ENCODE assay signal across 9 mouse cellular contexts in genomic region chr9:96916620-96917538, GRCm38 (mm10). TPM values are rescaled to one million over a fixed set of nuclear protein-coding genes. Genes with fewer than 3 reads are reported as not detected.
DNase-seq lines count a peak whose midpoint lies in the region; ATAC-seq and TF ChIP-seq lines count a peak whose summit lies in the region.
"Had no signal": no experiment of that assay in that cellular context is flagged by ENCODE, and none has a peak within 500 bp of the region (broad histone marks: within the 10 kb centered on the region; RNA-seq: fewer than 3 reads in every experiment).

No protein-coding gene starts in this region.

- 36% methylated on average over 27 of the region's 27 CpGs for WGBS in lung, embryonic 15.5 days

- ATAC-seq in frontal cortex, adult (ENCODE audit: low TSS enrichment): peak; percentile 98
- ATAC-seq in hematopoietic stem cell, adult 5-6 weeks (replicated peaks in 1 of 2; ENCODE audit: insufficient read depth in 1 of 2, low FRiP score in 2 of 2, low TSS enrichment in 1 of 2, low read depth in 1 of 2, poor library complexity in 2 of 2, severe bottlenecking in 2 of 2): peak; percentile 92 to 97
- peak; percentile 70; the same call in 1 of the 2 replicates for ATAC-seq in lung, embryonic 15.5 days (ENCODE audit: borderline replicate concordance, extremely low read depth, low FRiP score, low TSS enrichment)

- no peak overlapping the region for H3K9ac ChIP-seq in MEL (ENCODE audit: control insufficient read depth, low read depth, low read length, poor library complexity, severe bottlenecking)
- H3K9ac ChIP-seq in lung, embryonic 15.5 days: no peak overlapping the region

- no peak overlapping the region for H3K27ac ChIP-seq in MEL (ENCODE audit: control insufficient read depth, low read depth, low read length)
- H3K27ac ChIP-seq in lung, embryonic 15.5 days: no peak overlapping the region

- TF ChIP-seq CTCF in MEL (IDR thresholded peaks at IDR 0.05 in 2 of 3, conservative IDR thresholded peaks at IDR 0.05 in 1 of 3; ENCODE audit: control insufficient read depth in 1 of 3, insufficient read depth in 1 of 3, low read depth in 2 of 3, low read length in 3 of 3, poor library complexity in 1 of 3, severe bottlenecking in 1 of 3): peak; percentile 91 to 100 (median 94)

- TF ChIP-seq RAD21 in MEL (IDR thresholded peaks at IDR 0.05; ENCODE audit: low read depth, low read length): peak; percentile 95

- H3K4me2 ChIP-seq in lung, embryonic 15.5 days: no peak overlapping the region

- H3K4me1 ChIP-seq in MEL (ENCODE audit: control insufficient read depth in 1 of 2, insufficient read depth in 2 of 2, low read length in 2 of 2): peaks cover 0 to 6% of the 10 kb centered on the region in 2 experiments; a peak in 2 of 4 replicates
- no peaks in the 10 kb centered on the region for H3K4me1 ChIP-seq in lung, embryonic 15.5 days

- peak in 1 of 2 experiments; percentile 49; a peak in 2 of 4 replicates for TF ChIP-seq EP300 in MEL (IDR thresholded peaks at IDR 0.05; ENCODE audit: low read depth in 1 of 2, low read length in 2 of 2)

- peak overlapping the region; percentile 24 to 44; a peak in 2 of 4 replicates for H3K4me3 ChIP-seq in MEL (ENCODE audit: control insufficient read depth in 1 of 2, insufficient read depth in 1 of 2, low read depth in 2 of 2, low read length in 2 of 2)
- H3K4me3 ChIP-seq in lung, embryonic 15.5 days: no peak overlapping the region
- H3K4me3 ChIP-seq: myocyte had no signal

- H3K9me3 ChIP-seq in MEL (replicated peaks; ENCODE audit: insufficient read depth, low read length): no peaks in the 10 kb centered on the region
- no peaks in the 10 kb centered on the region for H3K9me3 ChIP-seq in lung, embryonic 15.5 days

- DNase-seq in MEL (ENCODE audit: low read depth, low spot score): peak; percentile 92
- peak; percentile 99 for DNase-seq in cerebellum, adult 8-10 months
- peak; percentile 94 to 99 for DNase-seq in layer of hippocampus, adult 8-10 months (ENCODE audit: low spot score in 2 of 2)
- DNase-seq in ovary, postnatal 14 days (ENCODE audit: low spot score): peak; percentile 98
- peak; percentile 93 to 99 for DNase-seq in thymus, postnatal 10 days (ENCODE audit: low spot score in 2 of 2)

- no peaks in the 10 kb centered on the region for H3K79me2 ChIP-seq in MEL (ENCODE audit: control insufficient read depth, insufficient read depth, low read length, poor library complexity)

- no peak for TF ChIP-seq POLR2A in MEL (IDR thresholded peaks at IDR 0.05; ENCODE audit: control insufficient read depth in 1 of 2, insufficient read depth in 1 of 2, low read depth in 1 of 2, low read length in 2 of 2, poor library complexity in 1 of 2)

- H3K36me3 ChIP-seq in MEL (ENCODE audit: control insufficient read depth in 1 of 2, insufficient read depth in 2 of 2, low read length in 2 of 2): no peaks in the 10 kb centered on the region
- no peaks in the 10 kb centered on the region for H3K36me3 ChIP-seq in lung, embryonic 15.5 days

- H3K27me3 ChIP-seq in MEL (ENCODE audit: control insufficient read depth in 1 of 2, insufficient read depth in 2 of 2, low read length in 2 of 2): no peaks in the 10 kb centered on the region
- no peaks in the 10 kb centered on the region; the same call in 1 of the 2 replicates for H3K27me3 ChIP-seq in lung, embryonic 15.5 days

TF ChIP-seq in MEL, 35 proteins besides CTCF, POLR2A, EP300 and RAD21:
- TF ChIP-seq POLR2AphosphoS2 (IDR thresholded peaks at IDR 0.05; ENCODE audit: low read length) (no peak), HCFC1 (IDR thresholded peaks at IDR 0.05; ENCODE audit: low read depth, low read length) (peak; percentile 47; the same call in 1 of the 2 replicates), ELF1 (IDR thresholded peaks at IDR 0.05; ENCODE audit: low read depth, low read length) (0 out of 2 replicates have a peak, but pooled peaks have one; percentile 24), SMC3 (IDR thresholded peaks at IDR 0.05; ENCODE audit: low read depth, low read length) (peak; percentile 97), UBTF (IDR thresholded peaks at IDR 0.05; ENCODE audit: borderline replicate concordance, insufficient read depth, low read depth, low read length) (no peak), ZC3H11A (IDR thresholded peaks at IDR 0.05; ENCODE audit: low read depth, low read length) (peak; percentile 90), MAX (IDR thresholded peaks at IDR 0.05; ENCODE audit: low read length) (peak; percentile 51; the same call in 1 of the 2 replicates), GATA1 (IDR thresholded peaks at IDR 0.05; ENCODE audit: low read depth, low read length) (peak; percentile 62), TCF12 (IDR thresholded peaks at IDR 0.05; ENCODE audit: low read depth, low read length) (no peak), ETS1 (IDR thresholded peaks at IDR 0.05; ENCODE audit: low read depth, low read length) (0 out of 2 replicates have a peak, but pooled peaks have one; percentile 24), RCOR1 (IDR thresholded peaks at IDR 0.05; ENCODE audit: low read depth, low read length) (0 out of 2 replicates have a peak, but pooled peaks have one; percentile 4), USF1 (IDR thresholded peaks at IDR 0.05; ENCODE audit: low read depth, low read length) (no peak)

RNA-seq across cellular contexts. Expression of gene Pxylp1, which starts 24.4 kb away (rescaled TPM):
- 5.4 and 5.7 TPM in 2 replicates for total RNA-seq in MEL (2012; rRNA removed)
- 1 to 10 TPM in 1 of 2 experiments, not detected in 1; 9.9 TPM for polyA plus RNA-seq in MEL (2012; ENCODE audit: insufficient read depth in 1 of 2, insufficient read length in 2 of 2, low read depth in 1 of 2, low replicate concordance in 2 of 2, missing spikeins in 1 of 2)
- 28.9 and 31.1 TPM in 2 replicates for total RNA-seq in hematopoietic stem cell, adult 5-6 weeks (2017)
- 10 to 100 TPM; 15.2 to 22.6 (median 20.5) TPM for total RNA-seq in layer of hippocampus, adult 8-10 months (2022)
- polyA plus RNA-seq in lung, embryonic 15.5 days (2015; fragmentation: Nextera tagmentation; extraction: Ambion mirVana): 15.0 and 16.2 TPM in 2 replicates
